Mouse (Mus musculus) MN1 (cell line): Measurements from ENCODE around the gene Rps3a1.
A peak's percentile ranks its signal among the peaks of the same experiment; 100 is the strongest.

Source experiments
- DNase-seq: peaks from one replicate; pipeline ENCODE4 v3.0.0-alpha.2; 2016; ENCODE audit warnings: low spot score

Rps3a1 gene

GRCm38 (mm10) chr3:86142263-86142933 lies at the start of gene Rps3a1:
Gene Rps3a1, minus strand, starts transcription at chr3:86142702.
- peak; percentile 99 for DNase-seq

- no peak for DNase-seq
Observed at GRCm38 (mm10) chr3:86187736-86188389, 45.4 kb upstream of the Rps3a1 start.

- DNase-seq = no peak
Observed at GRCm38 (mm10) chr3:86184546-86184945, 42.0 kb upstream of the Rps3a1 start.

GRCm38 (mm10) chr3:86181107-86181506 lies 38.6 kb upstream of the Rps3a1 start:
- DNase-seq = no peak

GRCm38 (mm10) chr3:86179714-86180113 lies 37.2 kb upstream of the Rps3a1 start:
- DNase-seq = no peak

GRCm38 (mm10) chr3:86168841-86169425 lies 26.4 kb upstream of the Rps3a1 start:
- DNase-seq = no peak

GRCm38 (mm10) chr3:86149521-86149920 lies 7.0 kb upstream of the Rps3a1 start:
- no peak for DNase-seq

- DNase-seq = no peak
Observed at GRCm38 (mm10) chr3:86149063-86149462, 6.6 kb upstream of the Rps3a1 start.

- no peak for DNase-seq
Observed at GRCm38 (mm10) chr3:86143343-86143742, 841 bp upstream of the Rps3a1 start.

GRCm38 (mm10) chr3:86142934-86143317 lies 424 bp upstream of the Rps3a1 start:
- no peak for DNase-seq

GRCm38 (mm10) chr3:86141886-86142262 lies 628 bp downstream of the Rps3a1 start:
- DNase-seq = no peak

GRCm38 (mm10) chr3:86141366-86141765 lies 1.1 kb downstream of the Rps3a1 start:
- DNase-seq = peak; percentile 39

GRCm38 (mm10) chr3:86139660-86140059 lies 2.8 kb downstream of the Rps3a1 start:
- no peak for DNase-seq

- no peak for DNase-seq
Observed at GRCm38 (mm10) chr3:86136936-86137574, 5.4 kb downstream of the Rps3a1 start.

GRCm38 (mm10) chr3:86135886-86136563 lies 6.5 kb downstream of the Rps3a1 start:
- DNase-seq = no peak

GRCm38 (mm10) chr3:86134939-86135638 lies 7.4 kb downstream of the Rps3a1 start:
- no peak for DNase-seq

GRCm38 (mm10) chr3:86129757-86130156 lies 12.7 kb downstream of the Rps3a1 start:
- DNase-seq = peak; percentile 74

- no peak for DNase-seq
Observed at GRCm38 (mm10) chr3:86123251-86123746, 19.2 kb downstream of the Rps3a1 start.

- no peak for DNase-seq
Observed at GRCm38 (mm10) chr3:86122156-86122555, 20.3 kb downstream of the Rps3a1 start.

- DNase-seq = no peak
Observed at GRCm38 (mm10) chr3:86119237-86119932, 23.1 kb downstream of the Rps3a1 start.

GRCm38 (mm10) chr3:86116951-86117350 lies 25.6 kb downstream of the Rps3a1 start:
- no peak for DNase-seq
